Mouse (Mus musculus): ENCODE results near the gene Aldh5a1.
"Not testable (repeated sequence)": the region's sequence is repeated elsewhere in the genome, so short reads cannot be mapped to it uniquely, and the experiment has no call there.

Aldh5a1 gene

GRCm38 (mm10) chr13:24937108-24937838, at the start of gene Aldh5a1:
Gene Aldh5a1, minus strand, starts transcription at chr13:24937661.
- DNase-seq (ENCODE audit: low spot score in 2 of 2), result peak; percentile 61 to 67

- DNase-seq (ENCODE audit: low spot score in 2 of 2), result no peak
Measured at GRCm38 (mm10) chr13:24985435-24985834, 48.0 kb upstream of the Aldh5a1 start.

GRCm38 (mm10) chr13:24981031-24981430, 43.6 kb upstream of the Aldh5a1 start:
- DNase-seq (ENCODE audit: low spot score in 2 of 2), result no peak

- DNase-seq (ENCODE audit: low spot score in 2 of 2), result no peak
Measured at GRCm38 (mm10) chr13:24977820-24978342, 40.4 kb upstream of the Aldh5a1 start.

GRCm38 (mm10) chr13:24976384-24976783, 38.9 kb upstream of the Aldh5a1 start:
- no peak for DNase-seq (ENCODE audit: low spot score in 2 of 2)

GRCm38 (mm10) chr13:24971776-24972175, 34.3 kb upstream of the Aldh5a1 start:
- not testable (repeated sequence) for DNase-seq (ENCODE audit: low spot score in 2 of 2)

- DNase-seq (ENCODE audit: low spot score in 2 of 2), result no peak
Measured at GRCm38 (mm10) chr13:24965846-24966201, 28.4 kb upstream of the Aldh5a1 start.

- no peak for DNase-seq (ENCODE audit: low spot score in 2 of 2)
Measured at GRCm38 (mm10) chr13:24965130-24965845, 27.8 kb upstream of the Aldh5a1 start.

GRCm38 (mm10) chr13:24962119-24962518, 24.7 kb upstream of the Aldh5a1 start:
- DNase-seq (ENCODE audit: low spot score in 2 of 2), result no peak

- DNase-seq (ENCODE audit: low spot score in 2 of 2), result no peak
Measured at GRCm38 (mm10) chr13:24960084-24960483, 22.6 kb upstream of the Aldh5a1 start.

- DNase-seq (ENCODE audit: low spot score in 2 of 2), result no peak
Measured at GRCm38 (mm10) chr13:24958671-24959070, 21.2 kb upstream of the Aldh5a1 start.

GRCm38 (mm10) chr13:24955500-24955899, 18.0 kb upstream of the Aldh5a1 start:
- DNase-seq (ENCODE audit: low spot score in 2 of 2), result no peak

- no peak for DNase-seq (ENCODE audit: low spot score in 2 of 2)
Measured at GRCm38 (mm10) chr13:24955091-24955490, 17.6 kb upstream of the Aldh5a1 start.

GRCm38 (mm10) chr13:24952659-24953058, 15.2 kb upstream of the Aldh5a1 start:
- no peak for DNase-seq (ENCODE audit: low spot score in 2 of 2)

GRCm38 (mm10) chr13:24948870-24949269, 11.4 kb upstream of the Aldh5a1 start:
- DNase-seq (ENCODE audit: low spot score in 2 of 2), result no peak

- DNase-seq (ENCODE audit: low spot score in 2 of 2), result no peak
Measured at GRCm38 (mm10) chr13:24947158-24947557, 9.7 kb upstream of the Aldh5a1 start.

- no peak for DNase-seq (ENCODE audit: low spot score in 2 of 2)
Measured at GRCm38 (mm10) chr13:24945567-24945966, 8.1 kb upstream of the Aldh5a1 start.

GRCm38 (mm10) chr13:24943303-24943702, 5.8 kb upstream of the Aldh5a1 start:
- DNase-seq (ENCODE audit: low spot score in 2 of 2), result no peak

GRCm38 (mm10) chr13:24942512-24943282, 5.2 kb upstream of the Aldh5a1 start, which contains the start of gene Gpld1:
Gene Gpld1, plus strand, starts transcription at chr13:24943152.
- no peak for DNase-seq (ENCODE audit: low spot score in 2 of 2)

GRCm38 (mm10) chr13:24939472-24939871, 2.0 kb upstream of the Aldh5a1 start:
- DNase-seq (ENCODE audit: low spot score in 2 of 2), result no peak

GRCm38 (mm10) chr13:24938683-24939082, 1.2 kb upstream of the Aldh5a1 start:
- peak; percentile 68 to 70 for DNase-seq (ENCODE audit: low spot score in 2 of 2)

GRCm38 (mm10) chr13:24937839-24938166, 342 bp upstream of the Aldh5a1 start:
- no peak for DNase-seq (ENCODE audit: low spot score in 2 of 2)
